Mouse (Mus musculus) heart, embryonic 14.5 days (tissue): Measurements from ENCODE around the gene Grem1. TPM values are rescaled to one million over a fixed set of nuclear protein-coding genes. Genes with fewer than 3 reads are reported as not detected.
A peak's percentile ranks its signal among the peaks of the same experiment; 100 is the strongest.

ENCODE experiments used
- ATAC-seq: fragments of 200-750 bp; cut with Nextera tagmentation; 2 replicates; pipeline ENCODE4 v1.8.0; 2017; ENCODE audit warnings: low read depth, moderate TSS enrichment; ENCODE audit not compliant: insufficient number of reproducible peaks, insufficient read depth, low FRiP score
- H3K27ac ChIP-seq, 2 experiments: fragments of 200-500 bp in 1 of 2; fragments of 300-500 bp in 1 of 2; sonication (generic) in 1 of 2; replicated peaks in 1 of 2; 2 replicates each; pipeline ENCODE4 v1.5.1; 2012 to 2014; ENCODE audit warnings: low read depth in 2 of 2, low read length in 2 of 2, control low read depth in 1 of 2, mild to moderate bottlenecking in 1 of 2, mixed read lengths in 1 of 2; ENCODE audit not compliant: control insufficient read depth in 1 of 2, insufficient read depth in 1 of 2
- H3K27me3 ChIP-seq: fragments of 300-500 bp; sonication (generic); 2 replicates; pipeline ENCODE4 v1.6.1; 2014; ENCODE audit warnings: mild to moderate bottlenecking, low read length, control low read depth; ENCODE audit not compliant: control insufficient read depth, insufficient read depth
- H3K36me3 ChIP-seq: fragments of 300-500 bp; sonication (generic); 2 replicates; pipeline ENCODE4 v1.6.1; 2014; ENCODE audit warnings: mild to moderate bottlenecking, control low read depth, low read length, mixed read lengths; ENCODE audit not compliant: control insufficient read depth, insufficient read depth
- H3K4me1 ChIP-seq, 2 experiments: fragments of 200-500 bp in 1 of 2; fragments of 300-500 bp in 1 of 2; sonication (generic) in 1 of 2; 2 replicates each; pipeline ENCODE4 v1.6.1; 2012 to 2014; ENCODE audit warnings: low read length in 2 of 2, control low read depth in 1 of 2, mixed read lengths in 1 of 2; ENCODE audit not compliant: control insufficient read depth in 2 of 2, insufficient read depth in 2 of 2
- H3K4me2 ChIP-seq: fragments of 300-500 bp; sonication (generic); 2 replicates; pipeline ENCODE4 v1.6.1; 2014; ENCODE audit warnings: mild to moderate bottlenecking, low read length
- H3K4me3 ChIP-seq, 2 experiments: fragments of 200-500 bp in 1 of 2; fragments of 300-500 bp in 1 of 2; sonication (generic) in 1 of 2; 2 replicates each; pipeline ENCODE4 v1.5.1; 2012 to 2014; ENCODE audit warnings: low read length in 2 of 2, mild to moderate bottlenecking in 2 of 2, control low read depth in 1 of 2, low read depth in 1 of 2, moderate library complexity in 1 of 2; ENCODE audit not compliant: control insufficient read depth in 1 of 2, insufficient read depth in 1 of 2
- H3K9ac ChIP-seq: fragments of 300-500 bp; sonication (generic); 2 replicates; pipeline ENCODE4 v1.6.1; 2014; ENCODE audit warnings: mild to moderate bottlenecking, low read length
- H3K9me3 ChIP-seq: fragments of 300-500 bp; sonication (generic); 2 replicates; pipeline ENCODE4 v1.6.1; 2016; ENCODE audit warnings: low read length, control low read depth; ENCODE audit not compliant: control insufficient read depth
- WGBS: fragments of 180-500 bp; shearing (Covaris S2); extraction: QIAGEN DNeasy Blood & Tissue Kit; methylation state at CpG from one replicate; pipeline ENCODE4 v1.1.7; 2014; 5-methylcytosine and 5-hydroxymethylcytosine counted together
- polyA plus RNA-seq: library from polyadenylated mRNA; unstranded; fragments of >200 nt; fragmentation: Nextera tagmentation; extraction: Ambion mirVana; gene quantifications from 2 replicates; pipeline ENCODE4 v1.2.1, GENCODE M21; 2014

Grem1 gene
- polyA plus RNA-seq, 1 experiment from 2014 or later, result 0.05 TPM

DNA sequence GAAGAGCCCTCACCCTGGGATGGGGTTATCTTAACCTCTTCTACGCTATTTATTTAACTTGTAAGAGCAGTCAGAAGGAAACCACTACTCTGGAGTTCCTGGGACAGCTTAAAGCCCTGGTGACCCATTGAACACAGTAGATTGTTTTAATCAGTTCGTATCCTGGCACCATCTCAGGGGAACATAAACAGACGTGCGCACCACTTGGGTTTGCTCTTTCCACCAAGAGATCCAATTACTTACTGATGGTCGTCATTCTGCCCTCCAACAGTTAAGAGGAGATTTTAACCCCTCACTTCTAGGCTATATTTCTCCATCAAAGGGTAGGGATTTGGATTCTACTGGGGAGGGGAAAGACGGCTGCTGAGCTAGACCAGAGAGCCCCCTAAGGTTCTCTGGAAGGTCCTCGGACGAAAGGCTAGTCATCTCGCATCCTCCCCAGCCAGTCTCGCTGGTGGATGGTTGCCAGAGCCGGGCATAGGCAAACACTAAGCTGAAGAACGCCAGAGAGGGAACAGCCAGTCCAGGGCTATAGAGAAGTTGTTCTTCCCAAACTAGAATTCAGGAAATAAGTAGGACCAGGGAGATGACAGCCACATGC lies 1.4 kb downstream of the Grem1 start:
- no peak for ATAC-seq
- H3K4me2 ChIP-seq, result peak overlapping the region; percentile 94
- no peak overlapping the region for H3K27ac ChIP-seq
- peaks cover 6 to 21% of the 10 kb centered on the region in 2 experiments; a peak in 3 of 4 replicates for H3K4me1 ChIP-seq
- H3K27me3 ChIP-seq, result peaks cover 58% of the 10 kb centered on the region
- peak overlapping the region; percentile 40; the same call in 1 of the 2 replicates for H3K9ac ChIP-seq
- no peaks in the 10 kb centered on the region for H3K9me3 ChIP-seq
- no peaks in the 10 kb centered on the region for H3K36me3 ChIP-seq
- peak overlapping the region; percentile 38 to 49 for H3K4me3 ChIP-seq
- 3% methylated on average over 12 of the region's 12 CpGs for WGBS

DNA sequence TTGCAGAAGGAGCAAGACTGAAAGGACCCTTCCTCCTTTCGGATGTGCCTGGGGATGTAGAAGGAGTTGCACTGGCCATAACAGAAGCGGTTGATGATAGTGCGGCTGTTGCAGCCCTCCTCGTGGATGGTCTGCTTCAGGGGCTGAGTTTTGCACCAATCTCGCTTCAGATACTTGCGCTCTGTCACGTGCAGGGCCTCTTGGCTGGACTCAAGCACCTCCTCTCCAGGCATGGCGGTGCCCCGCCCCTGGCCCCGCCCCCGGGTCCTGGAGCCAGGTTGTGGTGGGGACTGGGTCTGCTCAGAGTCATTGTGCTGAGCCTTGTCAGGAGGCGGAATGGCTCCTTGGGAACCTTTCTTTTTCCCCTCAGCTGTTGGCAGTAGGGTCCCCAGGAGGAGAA lies 8.7 kb downstream of the Grem1 start:
- Histone ChIP-seq H3K27ac (no peak overlapping the region), H3K36me3 (no peaks in the 10 kb centered on the region), H3K4me1 (no peaks in the 10 kb centered on the region), H3K9ac (no peak overlapping the region), H3K4me3 (no peak overlapping the region), H3K27me3 (peaks cover 4% of the 10 kb centered on the region; the same call in 1 of the 2 replicates), H3K9me3 (no peaks in the 10 kb centered on the region), H3K4me2 (no peak overlapping the region)
- ATAC-seq, result no peak
- WGBS, result 68% methylated on average over 12 of the region's 12 CpGs

DNA sequence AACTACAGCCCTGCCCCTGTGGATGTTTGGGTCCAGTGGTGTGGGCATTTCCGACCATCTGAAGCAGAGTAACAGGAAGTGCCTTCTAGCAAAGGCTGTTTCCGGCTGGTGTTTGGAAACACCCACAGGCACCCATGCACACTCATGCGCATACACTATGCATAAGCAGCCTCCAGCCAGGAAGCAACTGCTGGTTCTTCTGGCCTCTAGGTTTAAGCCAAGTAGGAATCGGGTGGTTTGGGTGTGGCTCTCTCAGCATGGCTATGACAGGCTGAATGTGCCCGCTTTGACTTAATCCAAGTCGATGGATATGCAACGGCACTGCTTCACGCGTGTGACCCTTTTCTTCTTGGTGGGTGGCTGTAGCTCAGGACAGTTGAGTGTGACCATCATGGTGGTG lies 9.1 kb downstream of the Grem1 start:
- H3K4me1 ChIP-seq, result no peaks in the 10 kb centered on the region
- 89% methylated on average over 9 of the region's 9 CpGs for WGBS
- H3K27ac ChIP-seq, result no peak overlapping the region
- no peak for ATAC-seq
- no peak overlapping the region for H3K9ac ChIP-seq
- H3K4me2 ChIP-seq, result no peak overlapping the region
- H3K36me3 ChIP-seq, result no peaks in the 10 kb centered on the region
- no peaks in the 10 kb centered on the region for H3K9me3 ChIP-seq
- H3K27me3 ChIP-seq, result peaks cover 4% of the 10 kb centered on the region; the same call in 1 of the 2 replicates
- no peak overlapping the region for H3K4me3 ChIP-seq

DNA sequence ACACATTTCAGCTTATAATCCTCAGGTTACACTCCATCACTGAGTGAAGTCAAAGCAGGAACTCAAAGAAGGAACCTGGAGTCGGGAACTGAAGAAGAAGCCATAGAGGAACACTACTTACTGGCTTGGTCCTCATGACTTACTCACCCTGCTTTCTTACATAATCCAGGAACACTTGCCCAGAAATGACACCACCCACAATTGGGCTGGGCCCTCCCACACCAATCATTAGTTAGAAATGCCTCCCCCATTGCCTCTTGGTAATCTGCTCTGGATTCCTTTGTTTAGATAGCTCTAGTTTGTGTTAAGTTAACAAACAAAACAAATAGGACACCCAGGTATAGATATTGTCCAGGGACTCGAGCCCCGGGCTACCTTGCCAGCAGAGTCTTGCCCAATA lies 29.9 kb downstream of the Grem1 start:
- no peaks in the 10 kb centered on the region for H3K36me3 ChIP-seq
- no peaks in the 10 kb centered on the region for H3K27me3 ChIP-seq
- H3K27ac ChIP-seq, result no peak overlapping the region
- no peak for ATAC-seq
- H3K9ac ChIP-seq, result no peak overlapping the region
- H3K4me3 ChIP-seq, result no peak overlapping the region
- H3K4me1 ChIP-seq, result no peaks in the 10 kb centered on the region
- WGBS, result 91% methylated on average over 3 of the region's 3 CpGs
- no peaks in the 10 kb centered on the region for H3K9me3 ChIP-seq
- no peak overlapping the region for H3K4me2 ChIP-seq

DNA sequence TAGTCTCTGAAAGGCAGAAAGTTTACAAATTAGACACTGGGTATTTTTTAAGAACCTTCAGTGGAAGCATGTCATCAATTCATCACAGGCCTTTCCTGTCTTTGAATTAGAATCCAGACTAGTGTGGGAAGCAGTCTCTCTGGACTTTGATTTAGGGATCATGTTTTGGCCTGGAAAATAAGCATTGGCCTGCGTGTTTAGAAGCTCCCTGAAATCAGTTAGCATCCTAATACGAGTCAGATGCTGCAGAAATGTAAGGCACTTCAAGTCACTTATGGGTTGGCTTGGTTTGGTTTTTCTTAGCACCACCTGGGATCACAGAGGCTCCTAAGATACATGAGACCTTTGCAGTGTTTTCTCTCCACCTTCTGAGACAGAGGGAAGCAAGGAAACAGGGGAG lies 43.6 kb downstream of the Grem1 start:
- WGBS, result 56% methylated on average over 2 of the region's 2 CpGs
- no peak overlapping the region for H3K4me3 ChIP-seq
- H3K27ac ChIP-seq, result no peak overlapping the region
- H3K27me3 ChIP-seq, result no peaks in the 10 kb centered on the region
- no peak for ATAC-seq
- H3K4me1 ChIP-seq, result no peaks in the 10 kb centered on the region
- no peaks in the 10 kb centered on the region for H3K9me3 ChIP-seq
- no peak overlapping the region for H3K4me2 ChIP-seq
- no peaks in the 10 kb centered on the region for H3K36me3 ChIP-seq
- H3K9ac ChIP-seq, result no peak overlapping the region

DNA sequence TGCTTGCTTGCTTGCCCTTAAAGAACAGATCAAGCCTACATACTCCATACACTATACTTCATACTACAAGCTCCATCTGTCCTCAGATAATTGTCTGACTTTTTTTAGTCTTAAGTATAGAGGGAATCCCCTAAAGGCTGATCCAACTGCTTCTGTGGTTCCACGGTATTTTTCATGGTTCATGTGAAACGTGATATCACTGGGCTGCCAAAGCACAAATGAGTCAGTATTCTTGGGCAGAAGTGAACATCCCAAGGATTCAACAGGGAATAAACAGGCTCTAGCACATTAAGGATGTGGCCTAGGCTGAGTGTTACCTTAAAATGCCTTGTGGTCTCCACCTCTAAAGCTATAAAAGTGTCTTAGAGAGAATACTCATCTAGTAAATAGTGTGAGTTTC lies 45.0 kb downstream of the Grem1 start:
- no peaks in the 10 kb centered on the region for H3K4me1 ChIP-seq
- H3K36me3 ChIP-seq, result no peaks in the 10 kb centered on the region
- no peaks in the 10 kb centered on the region for H3K27me3 ChIP-seq
- H3K9me3 ChIP-seq, result peaks cover 3% of the 10 kb centered on the region; the same call in 1 of the 2 replicates
- no peak for ATAC-seq
- H3K9ac ChIP-seq, result no peak overlapping the region
- no peak overlapping the region for H3K4me2 ChIP-seq
- H3K27ac ChIP-seq, result no peak overlapping the region
- WGBS, result 65% methylated on average over 2 of the region's 2 CpGs
- no peak overlapping the region for H3K4me3 ChIP-seq

DNA sequence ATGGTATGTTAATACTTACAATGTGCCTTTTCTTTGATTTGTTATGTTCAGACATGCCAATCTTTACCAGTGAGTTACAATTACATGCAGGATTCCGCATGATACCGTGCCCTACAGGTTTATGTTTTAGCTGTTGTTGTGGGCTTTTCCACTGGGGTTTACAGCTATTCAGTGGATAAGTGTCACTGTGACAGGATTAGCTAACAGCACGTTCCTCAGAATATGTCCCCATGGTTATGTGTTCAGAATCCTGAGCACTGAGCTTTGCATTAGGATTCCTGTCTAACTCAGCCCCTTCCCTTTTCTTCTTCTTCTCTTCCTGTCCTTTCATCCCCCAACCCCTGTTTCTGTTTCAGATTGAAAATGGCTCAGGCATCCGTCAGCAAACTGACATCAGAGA lies 50.9 kb downstream of the Grem1 start:
- Histone ChIP-seq H3K27ac (no peak overlapping the region), H3K9me3 (peaks cover 4% of the 10 kb centered on the region; the same call in 1 of the 2 replicates), H3K36me3 (no peaks in the 10 kb centered on the region), H3K27me3 (peaks cover 17% of the 10 kb centered on the region; the same call in 1 of the 2 replicates), H3K9ac (no peak overlapping the region), H3K4me2 (no peak overlapping the region), H3K4me1 (no peaks in the 10 kb centered on the region), H3K4me3 (no peak overlapping the region)
- WGBS, result 64% methylated on average over 4 of the region's 4 CpGs
- ATAC-seq, result no peak

DNA sequence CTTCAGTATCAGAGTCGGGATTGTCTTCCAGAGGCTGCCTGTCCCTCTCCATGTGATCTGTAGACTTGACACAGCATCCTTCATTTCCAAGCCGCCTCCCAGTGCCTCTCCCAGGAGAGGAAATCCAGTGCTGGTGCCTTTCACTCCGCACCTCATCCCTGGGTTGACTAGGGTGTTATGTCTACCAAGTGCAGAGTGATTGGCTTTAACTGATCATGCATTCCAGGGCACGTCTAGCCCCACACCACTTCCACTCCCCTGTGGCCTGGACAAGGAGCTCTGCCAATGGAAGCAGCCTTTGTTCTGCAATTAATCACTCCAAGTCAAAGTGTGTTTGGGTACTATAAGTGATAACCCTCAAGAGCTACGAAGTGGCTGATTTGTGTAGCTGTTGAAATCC lies 56.9 kb downstream of the Grem1 start:
- no peak for ATAC-seq
- H3K9ac ChIP-seq, result no peak overlapping the region
- H3K4me3 ChIP-seq, result no peak overlapping the region
- no peaks in the 10 kb centered on the region for H3K9me3 ChIP-seq
- H3K27ac ChIP-seq, result no peak overlapping the region
- no peak overlapping the region for H3K4me2 ChIP-seq
- no peaks in the 10 kb centered on the region for H3K36me3 ChIP-seq
- peaks cover 0 to 3% of the 10 kb centered on the region in 2 experiments; a peak in 1 of 4 replicates for H3K4me1 ChIP-seq
- 19% methylated on average over 5 of the region's 5 CpGs for WGBS
- H3K27me3 ChIP-seq, result peaks cover 33% of the 10 kb centered on the region; the same call in 1 of the 2 replicates
